Mouse (Mus musculus) lung, embryonic 16.5 days (tissue): ENCODE results near the gene Kif26b. TPM values are rescaled to one million over a fixed set of nuclear protein-coding genes. Genes with fewer than 3 reads are reported as not detected.
A peak's percentile ranks its signal among the peaks of the same experiment; 100 is the strongest.

Experiments used
- ATAC-seq: fragments of 200-750 bp; cut with Nextera tagmentation; 2 replicates; pipeline ENCODE4 v1.8.0; 2017; ENCODE audit warnings: low read depth, mild to moderate bottlenecking, moderate library complexity
- H3K27ac ChIP-seq: fragments of 300-500 bp; sonication (generic); 2 replicates; pipeline ENCODE4 v1.5.1; 2014; ENCODE audit warnings: mild to moderate bottlenecking, control low read depth, low read length
- H3K27me3 ChIP-seq: fragments of 300-500 bp; sonication (generic); 2 replicates; pipeline ENCODE4 v1.6.1; 2014; ENCODE audit warnings: low read depth, low read length, mixed read lengths; ENCODE audit not compliant: control insufficient read depth, insufficient read depth
- H3K36me3 ChIP-seq: fragments of 300-500 bp; sonication (generic); 2 replicates; pipeline ENCODE4 v1.6.1; 2014; ENCODE audit warnings: low read length; ENCODE audit not compliant: control insufficient read depth, insufficient read depth
- H3K4me1 ChIP-seq: fragments of 300-500 bp; sonication (generic); replicated peaks from 2 replicates; pipeline ENCODE4 v1.6.1; 2014; ENCODE audit warnings: low read length, mixed read lengths; ENCODE audit not compliant: control insufficient read depth, insufficient read depth
- H3K4me2 ChIP-seq: fragments of 300-500 bp; sonication (generic); 2 replicates; pipeline ENCODE4 v1.6.1; 2014; ENCODE audit warnings: low read depth, low read length, control low read depth
- H3K4me3 ChIP-seq: fragments of 300-500 bp; sonication (generic); 2 replicates; pipeline ENCODE4 v1.5.1; 2014; ENCODE audit warnings: mild to moderate bottlenecking, low read length, control low read depth
- H3K9ac ChIP-seq: fragments of 300-500 bp; sonication (generic); 2 replicates; pipeline ENCODE4 v1.6.1; 2014; ENCODE audit warnings: low read length, control low read depth
- H3K9me3 ChIP-seq: fragments of 300-500 bp; sonication (generic); 2 replicates; pipeline ENCODE4 v1.6.1; 2016; ENCODE audit warnings: low read length; ENCODE audit not compliant: control insufficient read depth
- WGBS: fragments of 180-500 bp; shearing (Covaris S2); extraction: QIAGEN DNeasy Blood & Tissue Kit; methylation state at CpG from one replicate; pipeline ENCODE4 v1.1.7; 2014; 5-methylcytosine and 5-hydroxymethylcytosine counted together
- polyA plus RNA-seq: library from polyadenylated mRNA; unstranded; fragments of >200 nt; fragmentation: Nextera tagmentation; extraction: Ambion mirVana; gene quantifications from 2 replicates; pipeline ENCODE4 v1.2.1, GENCODE M21; 2015

The Kif26b gene
- polyA plus RNA-seq, 1 experiment from 2014 or later, result 0.68 TPM

GRCm38 (mm10) chr1:178683631-178684030 is 154.7 kb downstream of the Kif26b start:
- Histone ChIP-seq H3K4me2 (no peak overlapping the region), H3K36me3 (no peaks in the 10 kb centered on the region), H3K9me3 (no peaks in the 10 kb centered on the region), H3K4me3 (no peak overlapping the region), H3K9ac (no peak overlapping the region), H3K27me3 (no peaks in the 10 kb centered on the region), H3K27ac (no peak overlapping the region), H3K4me1 (no peaks in the 10 kb centered on the region)
- peak; percentile 61 for ATAC-seq
- WGBS, result 50% methylated on average over 10 of the region's 10 CpGs

- Histone ChIP-seq H3K4me3 (no peak overlapping the region), H3K27ac (no peak overlapping the region), H3K27me3 (no peaks in the 10 kb centered on the region), H3K9me3 (no peaks in the 10 kb centered on the region), H3K4me2 (no peak overlapping the region), H3K36me3 (no peaks in the 10 kb centered on the region), H3K4me1 (no peaks in the 10 kb centered on the region), H3K9ac (no peak overlapping the region)
- ATAC-seq, result no peak
- WGBS, result 60% methylated on average over 8 of the region's 8 CpGs
Measured at GRCm38 (mm10) chr1:178684991-178685680, 156.2 kb downstream of the Kif26b start.

DNA sequence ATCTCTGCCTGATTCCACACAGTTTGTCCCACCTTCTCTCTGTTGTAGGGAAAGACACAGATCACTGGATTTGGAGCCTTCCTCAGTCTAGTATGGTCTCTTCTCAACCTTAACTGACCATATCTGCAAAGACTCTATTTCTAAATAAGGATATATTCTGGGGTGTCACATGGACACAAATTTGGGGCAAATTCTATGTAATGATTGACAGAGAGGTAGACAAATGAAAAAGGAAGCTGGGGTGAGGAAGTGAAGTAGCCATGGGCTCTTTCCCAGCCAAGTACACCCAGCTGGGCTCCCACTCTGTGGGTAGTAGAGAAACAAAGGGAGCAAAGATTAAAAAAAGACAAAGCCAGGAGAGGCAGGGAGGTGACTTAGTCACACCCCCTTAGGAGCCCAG is 158.0 kb downstream of the Kif26b start:
- Histone ChIP-seq H3K4me2 (no peak overlapping the region), H3K27ac (no peak overlapping the region)

DNA sequence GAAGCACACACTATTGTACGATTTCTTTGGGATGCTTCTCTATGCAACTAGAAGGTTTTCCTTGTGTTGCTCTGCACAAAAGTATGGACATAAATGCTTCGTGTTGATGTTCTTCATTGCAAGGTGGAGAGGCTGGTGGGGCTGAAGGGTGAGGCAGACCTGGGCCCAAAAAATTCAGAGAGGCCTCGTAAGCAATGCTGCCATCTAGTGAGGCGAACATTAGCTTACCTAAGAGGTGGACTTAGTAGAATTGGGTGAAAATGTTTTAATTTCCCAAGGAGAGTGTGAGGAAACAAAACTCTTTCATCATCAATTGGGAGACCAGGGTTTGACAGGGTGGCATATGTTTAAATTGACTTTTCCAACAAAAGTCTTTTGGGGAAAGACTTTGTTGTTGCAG is 160.6 kb downstream of the Kif26b start:
- no peaks in the 10 kb centered on the region for H3K4me1 ChIP-seq
- ATAC-seq, result no peak
- 60% methylated on average over 4 of the region's 4 CpGs for WGBS
- no peak overlapping the region for H3K9ac ChIP-seq
- no peaks in the 10 kb centered on the region for H3K27me3 ChIP-seq
- no peaks in the 10 kb centered on the region for H3K36me3 ChIP-seq
- no peak overlapping the region for H3K4me2 ChIP-seq
- H3K27ac ChIP-seq, result no peak overlapping the region
- no peak overlapping the region for H3K4me3 ChIP-seq
- no peaks in the 10 kb centered on the region for H3K9me3 ChIP-seq

More for the DNA sequence above, 158.0 kb downstream of the Kif26b start:
- Histone ChIP-seq H3K36me3 (no peaks in the 10 kb centered on the region), H3K4me3 (no peak overlapping the region), H3K9me3 (no peaks in the 10 kb centered on the region), H3K9ac (no peak overlapping the region), H3K4me1 (no peaks in the 10 kb centered on the region), H3K27me3 (no peaks in the 10 kb centered on the region)
- no peak for ATAC-seq

- no peak for ATAC-seq
- Histone ChIP-seq H3K4me1 (no peaks in the 10 kb centered on the region), H3K36me3 (no peaks in the 10 kb centered on the region), H3K4me2 (no peak overlapping the region), H3K4me3 (no peak overlapping the region), H3K27me3 (no peaks in the 10 kb centered on the region), H3K27ac (no peak overlapping the region), H3K9ac (no peak overlapping the region), H3K9me3 (no peaks in the 10 kb centered on the region)
- 80% methylated on average over 3 of the region's 3 CpGs for WGBS
Measured at GRCm38 (mm10) chr1:178691679-178692078, 162.8 kb downstream of the Kif26b start.

DNA sequence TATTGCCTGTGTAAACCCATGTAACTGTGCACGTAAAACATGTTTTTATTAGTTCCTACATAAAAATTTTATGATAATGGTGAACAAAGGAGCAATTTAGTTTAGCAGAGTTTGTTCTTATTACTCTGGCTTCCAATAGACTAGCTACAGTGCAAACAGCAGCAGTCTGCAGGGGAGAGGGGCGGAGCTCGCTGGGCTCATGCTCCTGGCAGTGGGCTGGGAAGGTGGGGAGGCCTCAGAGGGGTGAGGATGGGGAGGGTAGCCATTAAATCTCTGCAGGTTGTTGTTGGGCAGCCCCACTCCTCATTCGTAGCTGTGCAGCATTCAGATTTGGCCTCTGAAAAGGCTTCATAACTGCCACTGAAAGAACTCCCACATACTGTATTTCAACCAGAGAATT is 171.2 kb downstream of the Kif26b start:
- no peaks in the 10 kb centered on the region for H3K36me3 ChIP-seq
- no peak overlapping the region for H3K27ac ChIP-seq
- 61% methylated on average over 4 of the region's 4 CpGs for WGBS
- H3K4me3 ChIP-seq, result no peak overlapping the region
- H3K9ac ChIP-seq, result no peak overlapping the region
- ATAC-seq, result no peak
- no peaks in the 10 kb centered on the region for H3K27me3 ChIP-seq
- no peaks in the 10 kb centered on the region for H3K4me1 ChIP-seq
- H3K4me2 ChIP-seq, result no peak overlapping the region
- no peaks in the 10 kb centered on the region for H3K9me3 ChIP-seq

GRCm38 (mm10) chr1:178703496-178703895 is 174.6 kb downstream of the Kif26b start:
- Histone ChIP-seq H3K36me3 (no peaks in the 10 kb centered on the region), H3K9me3 (no peaks in the 10 kb centered on the region), H3K4me2 (no peak overlapping the region), H3K4me1 (no peaks in the 10 kb centered on the region), H3K27ac (no peak overlapping the region), H3K9ac (no peak overlapping the region), H3K27me3 (no peaks in the 10 kb centered on the region), H3K4me3 (no peak overlapping the region)
- WGBS, result 50% methylated on average over 8 of the region's 8 CpGs
- ATAC-seq, result no peak

- no peaks in the 10 kb centered on the region for H3K36me3 ChIP-seq
- ATAC-seq, result no peak
Measured at GRCm38 (mm10) chr1:178707925-178708351, 179.0 kb downstream of the Kif26b start.

GRCm38 (mm10) chr1:178708356-178708755 is 179.4 kb downstream of the Kif26b start:
- H3K27ac ChIP-seq, result no peak overlapping the region
- no peak overlapping the region for H3K4me3 ChIP-seq
- ATAC-seq, result no peak
- H3K9ac ChIP-seq, result no peak overlapping the region
- no peaks in the 10 kb centered on the region for H3K27me3 ChIP-seq
- H3K9me3 ChIP-seq, result no peaks in the 10 kb centered on the region
- no peak overlapping the region for H3K4me2 ChIP-seq
- no peaks in the 10 kb centered on the region for H3K4me1 ChIP-seq
- 54% methylated on average over 1 of the region's 1 CpGs for WGBS
- no peaks in the 10 kb centered on the region for H3K36me3 ChIP-seq

More at GRCm38 (mm10) chr1:178707925-178708351, 179.0 kb downstream of the Kif26b start:
- Histone ChIP-seq H3K27me3 (no peaks in the 10 kb centered on the region), H3K4me1 (no peaks in the 10 kb centered on the region), H3K9ac (no peak overlapping the region), H3K4me3 (no peak overlapping the region), H3K9me3 (no peaks in the 10 kb centered on the region), H3K27ac (no peak overlapping the region), H3K4me2 (no peak overlapping the region)
- WGBS, result 34% methylated on average over 7 of the region's 7 CpGs
